11 mouse cellular contexts compared by ENCODE assay signal in genomic region chr16:18778461-18778860, GRCm38 (mm10). TPM values are rescaled to one million over a fixed set of nuclear protein-coding genes. Genes with fewer than 3 reads are reported as not detected.
DNase-seq lines count a peak whose midpoint lies in the region; ATAC-seq and TF ChIP-seq lines count a peak whose summit lies in the region.
"Had no signal": no experiment of that assay in that cellular context is flagged by ENCODE, and none has a peak within 500 bp of the region (broad histone marks: within the 10 kb centered on the region; RNA-seq: fewer than 3 reads in every experiment).

No protein-coding gene starts in this region.

- H3K9ac ChIP-seq in heart, embryonic 13.5 days, result no peak overlapping the region
- H3K9ac ChIP-seq in lung, postnatal 0 days (replicated peaks; ENCODE audit: low read depth), result peak overlapping the region; percentile 73
- no peak overlapping the region for H3K9ac ChIP-seq in limb, embryonic 12.5 days (replicated peaks)
- H3K9ac ChIP-seq in stomach, embryonic 15.5 days, result no peak overlapping the region

- H3K4me2 ChIP-seq in heart, embryonic 13.5 days, result peak overlapping the region; percentile 73
- H3K4me2 ChIP-seq in lung, postnatal 0 days (replicated peaks; ENCODE audit: low read depth, low read length), result peak overlapping the region; percentile 61
- peak overlapping the region; percentile 69; the same call in 1 of the 2 replicates for H3K4me2 ChIP-seq in limb, embryonic 12.5 days
- H3K4me2 ChIP-seq in stomach, embryonic 15.5 days, result no peak overlapping the region; the same call in 1 of the 2 replicates

- no peak overlapping the region for H3K27ac ChIP-seq in heart, embryonic 13.5 days (replicated peaks)
- H3K27ac ChIP-seq in lung, postnatal 0 days (ENCODE audit: low read length), result peak overlapping the region; percentile 90
- no peak overlapping the region for H3K27ac ChIP-seq in limb, embryonic 12.5 days
- H3K27ac ChIP-seq in stomach, embryonic 15.5 days, result no peak overlapping the region

- no peak for TF ChIP-seq EP300 in lung, postnatal 0 days (IDR thresholded peaks at IDR 0.05)

- H3K4me3 ChIP-seq in heart, embryonic 13.5 days, result peak overlapping the region; percentile 54
- peak overlapping the region; percentile 53 for H3K4me3 ChIP-seq in lung, postnatal 0 days (ENCODE audit: low read depth, low read length)
- peak overlapping the region; percentile 44; the same call in 1 of the 2 replicates for H3K4me3 ChIP-seq in limb, embryonic 12.5 days (replicated peaks)
- peak overlapping the region; percentile 42 for H3K4me3 ChIP-seq in stomach, embryonic 15.5 days (replicated peaks)

- peaks cover 26% of the 10 kb centered on the region for H3K4me1 ChIP-seq in heart, embryonic 13.5 days
- no peaks in the 10 kb centered on the region for H3K4me1 ChIP-seq in lung, postnatal 0 days (ENCODE audit: insufficient read depth, low read depth, low read length)
- H3K4me1 ChIP-seq in limb, embryonic 12.5 days (replicated peaks), result peaks cover 15% of the 10 kb centered on the region
- H3K4me1 ChIP-seq in stomach, embryonic 15.5 days, result peaks cover 5% of the 10 kb centered on the region; the same call in 1 of the 2 replicates

- peaks cover 31% of the 10 kb centered on the region for H3K36me3 ChIP-seq in heart, embryonic 13.5 days
- no peaks in the 10 kb centered on the region for H3K36me3 ChIP-seq in lung, postnatal 0 days (ENCODE audit: insufficient read depth, low read length)
- peaks cover 32% of the 10 kb centered on the region for H3K36me3 ChIP-seq in limb, embryonic 12.5 days
- H3K36me3 ChIP-seq in stomach, embryonic 15.5 days, result peaks cover 6% of the 10 kb centered on the region; the same call in 1 of the 2 replicates

- TF ChIP-seq CTCF in lung, postnatal 0 days (IDR thresholded peaks at IDR 0.05), result no peak

- no peak for ATAC-seq in heart, embryonic 13.5 days (ENCODE audit: extremely low read depth, insufficient number of reproducible peaks, low FRiP score, low TSS enrichment)
- ATAC-seq in lung, postnatal 0 days, result no peak
- no peak for ATAC-seq in limb, embryonic 12.5 days (ENCODE audit: insufficient number of reproducible peaks, insufficient read depth, low FRiP score, low TSS enrichment, low read depth)
- ATAC-seq in stomach, embryonic 15.5 days (ENCODE audit: insufficient read depth, low FRiP score, low read depth), result no peak

- no peak for DNase-seq in heart, postnatal 14 days
- DNase-seq in lung, postnatal 0 days (ENCODE audit: low spot score), result no peak
- no peak for DNase-seq in lung, postnatal 4 days
- DNase-seq in urinary bladder, postnatal 36 days (ENCODE audit: low spot score in 2 of 2), result no peak
- DNase-seq in urinary bladder, postnatal 4 days (ENCODE audit: low spot score in 2 of 2), result no peak
- DNase-seq: cerebellum, adult 11 months; kidney, postnatal 25 days had no signal

- H3K9me3 ChIP-seq in heart, embryonic 13.5 days, result no peaks in the 10 kb centered on the region
- H3K9me3 ChIP-seq in lung, postnatal 0 days (ENCODE audit: low read length), result no peaks in the 10 kb centered on the region
- H3K9me3 ChIP-seq in limb, embryonic 12.5 days, result no peaks in the 10 kb centered on the region
- H3K9me3 ChIP-seq in stomach, embryonic 15.5 days, result no peaks in the 10 kb centered on the region

- WGBS in heart, embryonic 13.5 days, result 44% methylated on average over 2 of the region's 2 CpGs
- 41% methylated on average over 2 of the region's 2 CpGs for whole genome bisulfite sequencing in lung, postnatal 0 days
- 72% methylated on average over 2 of the region's 2 CpGs for WGBS in limb, embryonic 12.5 days
- 56% methylated on average over 2 of the region's 2 CpGs for WGBS in stomach, embryonic 15.5 days

- H3K27me3 ChIP-seq in heart, embryonic 13.5 days (replicated peaks), result peaks cover 57% of the 10 kb centered on the region
- 0 out of 2 replicates have a peak, but pooled peaks cover 14% of the 10 kb centered on the region for H3K27me3 ChIP-seq in lung, postnatal 0 days (replicated peaks; ENCODE audit: insufficient read depth, low read length)
- H3K27me3 ChIP-seq in limb, embryonic 12.5 days, result peaks cover 66% of the 10 kb centered on the region
- H3K27me3 ChIP-seq in stomach, embryonic 15.5 days (replicated peaks), result peaks cover 38% of the 10 kb centered on the region

- intact Hi-C loops in heart, postnatal 14 days (cut with DNase I), result loop anchor here (2.0 kb wide), 1 partner anchor 46 kb away; no protein-coding TSS in a partner anchor

RNA-seq across cellular contexts. Expression of gene Cldn5, which starts 1.8 kb away (rescaled TPM):
- 17.2 and 18.0 TPM in 2 replicates for polyA plus RNA-seq in heart, embryonic 13.5 days (2015; fragmentation: Nextera tagmentation; extraction: Ambion mirVana)
- total RNA-seq in heart, postnatal 14 days (2021), result 10 to 100 TPM; 52.8 to 62.4 TPM
- 400 and 432 TPM in 2 replicates for polyA plus RNA-seq in lung, postnatal 0 days (2015; fragmentation: Nextera tagmentation; extraction: Ambion mirVana)
- 15.3 and 19.4 TPM in 2 replicates for polyA plus RNA-seq in limb, embryonic 12.5 days (2016; fragmentation: Nextera tagmentation; extraction: Ambion mirVana)
- 27.0 and 30.9 TPM in 2 replicates for polyA plus RNA-seq in stomach, embryonic 15.5 days (2015; fragmentation: Nextera tagmentation; extraction: Ambion mirVana)

RNA-seq across cellular contexts. Expression of gene Ufd1, which starts 33.1 kb away (rescaled TPM):
- 64.8 and 68.0 TPM in 2 replicates for polyA plus RNA-seq in heart, embryonic 13.5 days (2015; fragmentation: Nextera tagmentation; extraction: Ambion mirVana)
- 10 to 100 TPM; 56.5 to 61.4 TPM for total RNA-seq in heart, postnatal 14 days (2021)
- polyA plus RNA-seq in lung, postnatal 0 days (2015; fragmentation: Nextera tagmentation; extraction: Ambion mirVana), result 75.4 and 81.7 TPM in 2 replicates
- polyA plus RNA-seq in limb, embryonic 12.5 days (2016; fragmentation: Nextera tagmentation; extraction: Ambion mirVana), result 118 and 120 TPM in 2 replicates
- 77.9 and 86.6 TPM in 2 replicates for polyA plus RNA-seq in stomach, embryonic 15.5 days (2015; fragmentation: Nextera tagmentation; extraction: Ambion mirVana)

RNA-seq across cellular contexts. Expression of gene Cdc45, which starts 33.3 kb away (rescaled TPM):
- polyA plus RNA-seq in heart, embryonic 13.5 days (2015; fragmentation: Nextera tagmentation; extraction: Ambion mirVana), result 34.4 and 36.1 TPM in 2 replicates
- total RNA-seq in heart, postnatal 14 days (2021), result 1 to 10 TPM; 4.9 to 5.0 TPM
- 4.8 and 6.0 TPM in 2 replicates for polyA plus RNA-seq in lung, postnatal 0 days (2015; fragmentation: Nextera tagmentation; extraction: Ambion mirVana)
- 63.9 and 64.2 TPM in 2 replicates for polyA plus RNA-seq in limb, embryonic 12.5 days (2016; fragmentation: Nextera tagmentation; extraction: Ambion mirVana)
- 37.5 and 39.6 TPM in 2 replicates for polyA plus RNA-seq in stomach, embryonic 15.5 days (2015; fragmentation: Nextera tagmentation; extraction: Ambion mirVana)

RNA-seq across cellular contexts. Expression of gene 2510002D24Rik, which starts 57.9 kb away (rescaled TPM):
- 33.3 and 43.3 TPM in 2 replicates for polyA plus RNA-seq in heart, embryonic 13.5 days (2015; fragmentation: Nextera tagmentation; extraction: Ambion mirVana)
- 10 to 100 TPM; 18.3 to 19.2 TPM for total RNA-seq in heart, postnatal 14 days (2021)
- polyA plus RNA-seq in lung, postnatal 0 days (2015; fragmentation: Nextera tagmentation; extraction: Ambion mirVana), result 23.7 and 28.9 TPM in 2 replicates
- polyA plus RNA-seq in limb, embryonic 12.5 days (2016; fragmentation: Nextera tagmentation; extraction: Ambion mirVana), result 37.3 and 38.9 TPM in 2 replicates
- 45.2 and 53.6 TPM in 2 replicates for polyA plus RNA-seq in stomach, embryonic 15.5 days (2015; fragmentation: Nextera tagmentation; extraction: Ambion mirVana)

RNA-seq across cellular contexts. Expression of gene Gm28539, which starts 57.9 kb away (rescaled TPM):
- polyA plus RNA-seq in heart, embryonic 13.5 days (2015; fragmentation: Nextera tagmentation; extraction: Ambion mirVana), result not detected in 2 replicates
- not detected for total RNA-seq in heart, postnatal 14 days (2021)
- polyA plus RNA-seq in lung, postnatal 0 days (2015; fragmentation: Nextera tagmentation; extraction: Ambion mirVana), result not detected in 2 replicates
- polyA plus RNA-seq in limb, embryonic 12.5 days (2016; fragmentation: Nextera tagmentation; extraction: Ambion mirVana), result not detected in 2 replicates
- not detected in 2 replicates for polyA plus RNA-seq in stomach, embryonic 15.5 days (2015; fragmentation: Nextera tagmentation; extraction: Ambion mirVana)
- polyA plus RNA-seq: small intestine, adult 2 months had no signal

Comparison
In these comparisons a context has a peak if more than half of its experiments do, and no peak if none do; other contexts are left out.
1. RNA of gene Cldn5, which starts 1.8 kb away (polyA plus RNA-seq): 400 to 432 TPM in lung, postnatal 0 days; 27.0 to 30.9 TPM in stomach, embryonic 15.5 days, 15.3 to 19.4 TPM in limb, embryonic 12.5 days and 17.2 to 18.0 TPM in heart, embryonic 13.5 days; every median in the first group is over 10 times any median in the second.
2. Peak in every context shown above with its lines, with median percentiles within 50 percentile points of each other: H3K4me3 ChIP-seq.